Mouse (Mus musculus): ENCODE measurements at regions not wholly inside any gene's neighbourhood (a gene's known extent, or its start where the extent isn't known, plus 50 kb on each side); places are given as distances from the start of the nearest gene placed in this dataset.

- DNase-seq (ENCODE audit: low spot score in 2 of 2) = no peak
These were observed 183.3 kb upstream of the Tbx3 start for GRCm38 (mm10) chr5:119487184-119487583.

- DNase-seq (ENCODE audit: low spot score in 2 of 2) = no peak
These were observed 173.0 kb upstream of the Tbx3 start for GRCm38 (mm10) chr5:119497501-119497900.

GRCm38 (mm10) chr5:119498431-119498830 is 172.0 kb upstream of the Tbx3 start:
- DNase-seq (ENCODE audit: low spot score in 2 of 2) = no peak

- no peak for DNase-seq (ENCODE audit: low spot score in 2 of 2)
These were observed 162.8 kb upstream of the Tbx3 start for GRCm38 (mm10) chr5:119507709-119508108.

GRCm38 (mm10) chr5:119518506-119519252 is 151.8 kb upstream of the Tbx3 start:
- DNase-seq (ENCODE audit: low spot score in 2 of 2) = no peak

- no peak for DNase-seq (ENCODE audit: low spot score in 2 of 2)
These were observed 146.3 kb upstream of the Tbx3 start for GRCm38 (mm10) chr5:119524171-119524570.

GRCm38 (mm10) chr5:119525960-119526359 is 144.5 kb upstream of the Tbx3 start:
- DNase-seq (ENCODE audit: low spot score in 2 of 2) = no peak

GRCm38 (mm10) chr5:119530009-119530408 is 140.5 kb upstream of the Tbx3 start:
- no peak for DNase-seq (ENCODE audit: low spot score in 2 of 2)

- no peak for DNase-seq (ENCODE audit: low spot score in 2 of 2)
These were observed 135.5 kb upstream of the Tbx3 start for GRCm38 (mm10) chr5:119534946-119535345.

GRCm38 (mm10) chr5:119542836-119543235 is 127.6 kb upstream of the Tbx3 start:
- no peak for DNase-seq (ENCODE audit: low spot score in 2 of 2)

GRCm38 (mm10) chr5:119543716-119544115 is 126.8 kb upstream of the Tbx3 start:
- no peak for DNase-seq (ENCODE audit: low spot score in 2 of 2)

GRCm38 (mm10) chr5:119544681-119545080 is 125.8 kb upstream of the Tbx3 start:
- DNase-seq (ENCODE audit: low spot score in 2 of 2) = no peak

GRCm38 (mm10) chr5:119547070-119547469 is 123.4 kb upstream of the Tbx3 start:
- no peak for DNase-seq (ENCODE audit: low spot score in 2 of 2)

- no peak for DNase-seq (ENCODE audit: low spot score in 2 of 2)
These were observed 119.6 kb upstream of the Tbx3 start for GRCm38 (mm10) chr5:119550916-119551315.

- no peak for DNase-seq (ENCODE audit: low spot score in 2 of 2)
These were observed 117.0 kb upstream of the Tbx3 start for GRCm38 (mm10) chr5:119553469-119553868.

GRCm38 (mm10) chr5:119557071-119557470 is 113.4 kb upstream of the Tbx3 start:
- no peak for DNase-seq (ENCODE audit: low spot score in 2 of 2)

- no peak for DNase-seq (ENCODE audit: low spot score in 2 of 2)
These were observed 110.8 kb upstream of the Tbx3 start for GRCm38 (mm10) chr5:119559696-119560095.

GRCm38 (mm10) chr5:119560392-119560791 is 110.1 kb upstream of the Tbx3 start:
- DNase-seq (ENCODE audit: low spot score in 2 of 2) = no peak

GRCm38 (mm10) chr5:119561531-119561930 is 108.9 kb upstream of the Tbx3 start:
- no peak for DNase-seq (ENCODE audit: low spot score in 2 of 2)

- DNase-seq (ENCODE audit: low spot score in 2 of 2) = no peak
These were observed 106.7 kb upstream of the Tbx3 start for GRCm38 (mm10) chr5:119563510-119564351.

- no peak for DNase-seq (ENCODE audit: low spot score in 2 of 2)
These were observed 102.8 kb upstream of the Tbx3 start for GRCm38 (mm10) chr5:119567639-119568038.

GRCm38 (mm10) chr5:119570054-119570453 is 100.4 kb upstream of the Tbx3 start:
- DNase-seq (ENCODE audit: low spot score in 2 of 2) = no peak

GRCm38 (mm10) chr5:119571644-119572043 is 98.8 kb upstream of the Tbx3 start:
- DNase-seq (ENCODE audit: low spot score in 2 of 2) = no peak
